13 mouse cellular contexts compared by ENCODE assay signal in the genomic region with DNA sequence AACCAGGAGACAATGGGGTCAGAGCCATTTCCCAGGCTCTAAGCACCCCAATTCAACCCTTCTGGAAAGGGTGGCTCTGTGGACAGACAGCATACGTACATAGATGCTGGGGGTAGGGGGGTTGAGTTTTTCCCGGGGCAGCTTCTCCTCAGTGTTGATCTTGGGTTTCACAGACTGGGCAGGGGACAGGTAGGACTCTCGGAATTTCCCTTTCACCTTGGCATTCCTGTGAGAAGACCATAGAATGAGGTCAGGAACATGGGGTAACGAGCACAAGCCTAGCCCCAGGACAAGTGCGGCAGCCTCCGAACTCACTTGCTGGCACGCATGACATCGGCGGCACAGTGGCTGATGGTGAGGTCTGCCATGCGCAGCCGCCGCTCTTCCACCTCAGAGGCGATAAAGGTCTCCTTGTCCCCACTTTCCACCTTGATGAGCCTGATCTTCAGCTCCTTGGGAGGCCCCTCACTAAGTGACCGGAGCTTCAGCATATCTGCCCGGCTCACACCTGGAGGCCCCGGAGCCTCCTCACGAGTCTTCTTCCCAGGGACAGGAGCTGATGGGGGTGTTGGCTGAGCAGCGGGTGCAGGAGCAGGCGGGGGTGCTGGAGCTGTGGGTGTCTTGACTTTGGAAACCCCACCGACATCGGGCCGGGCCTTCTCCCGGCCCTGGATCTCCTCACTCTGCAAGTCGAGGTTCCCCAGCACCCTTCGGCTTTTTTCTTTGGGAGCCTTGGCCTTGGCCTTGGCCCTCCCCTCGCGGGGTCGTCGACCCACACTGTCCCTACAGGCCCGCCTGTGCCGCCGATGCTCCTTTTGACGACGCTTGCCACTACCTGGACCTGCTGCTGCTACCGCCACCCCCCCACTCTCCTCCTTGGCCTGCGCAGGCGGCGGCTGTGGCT. TPM values are rescaled to one million over a fixed set of nuclear protein-coding genes. Genes with fewer than 3 reads are reported as not detected.
DNase-seq lines count a peak whose midpoint lies in the region; ATAC-seq lines count a peak whose summit lies in the region.
"Had no signal": no experiment of that assay in that cellular context is flagged by ENCODE, and none has a peak within 500 bp of the region (broad histone marks: within the 10 kb centered on the region; RNA-seq: fewer than 3 reads in every experiment).

No protein-coding gene starts in this region.

- no peak overlapping the region for H3K4me3 ChIP-seq in kidney, embryonic 16.5 days (ENCODE audit: low read length)
- H3K4me3 ChIP-seq: heart, embryonic 15.5 days had no signal

- no peak for ATAC-seq in cerebellum, adult (ENCODE audit: insufficient number of reproducible peaks, low FRiP score, low TSS enrichment)
- no peak for ATAC-seq in kidney, embryonic 16.5 days (ENCODE audit: low FRiP score, low TSS enrichment)

- peak; percentile 21 for DNase-seq in cerebellum, adult 11 months
- DNase-seq in kidney, postnatal 10 days, result peak; percentile 42
- DNase-seq in thymus, postnatal 14 days, result peak; percentile 18
- DNase-seq in thymus, postnatal 25 days, result no peak
- DNase-seq in testis, postnatal 14 days (ENCODE audit: low spot score), result peak; percentile 36
- no peak for DNase-seq in retina, postnatal 1 day
- DNase-seq: left cerebral cortex, postnatal 4 days; lung, postnatal 36 days had no signal

- H3K4me1 ChIP-seq in kidney, embryonic 16.5 days (ENCODE audit: insufficient read depth, low read length), result peaks cover 20% of the 10 kb centered on the region

- no peak overlapping the region for H3K4me2 ChIP-seq in kidney, embryonic 16.5 days (replicated peaks; ENCODE audit: low read depth, low read length)
- H3K4me2 ChIP-seq: heart, embryonic 15.5 days had no signal

- 91% methylated on average over 38 of the region's 38 CpGs for WGBS in kidney, embryonic 16.5 days

- H3K36me3 ChIP-seq in kidney, embryonic 16.5 days (ENCODE audit: insufficient read depth, low read length), result peaks cover 72% of the 10 kb centered on the region

- no peak overlapping the region for H3K27ac ChIP-seq in kidney, embryonic 16.5 days (ENCODE audit: low read length)
- H3K27ac ChIP-seq: heart, embryonic 15.5 days; kidney, postnatal 0 days; liver, embryonic 14.5 days had no signal

- H3K27me3 ChIP-seq in kidney, embryonic 16.5 days (ENCODE audit: insufficient read depth, low read length), result no peaks in the 10 kb centered on the region
- H3K27me3 ChIP-seq: heart, embryonic 15.5 days had no signal

- no peak overlapping the region for H3K9ac ChIP-seq in kidney, embryonic 16.5 days (replicated peaks; ENCODE audit: low read length)
- H3K9ac ChIP-seq: heart, embryonic 15.5 days; liver, embryonic 14.5 days had no signal

- no peaks in the 10 kb centered on the region for H3K9me3 ChIP-seq in kidney, embryonic 16.5 days (ENCODE audit: low read length)
- H3K9me3 ChIP-seq: heart, embryonic 15.5 days had no signal

RNA-seq across cellular contexts. Expression of gene Tmem88, which starts 5.9 kb away (rescaled TPM):
- polyA plus RNA-seq in kidney, embryonic 16.5 days (2015; fragmentation: Nextera tagmentation; extraction: Ambion mirVana), result 46.5 and 47.7 TPM in 2 replicates

RNA-seq across cellular contexts. Expression of gene Cyb5d1, which starts 8.5 kb away (rescaled TPM):
- polyA plus RNA-seq in kidney, embryonic 16.5 days (2015; fragmentation: Nextera tagmentation; extraction: Ambion mirVana), result 34.0 and 37.3 TPM in 2 replicates

RNA-seq across cellular contexts. Expression of gene Naa38, which starts 8.7 kb away (rescaled TPM):
- polyA plus RNA-seq in kidney, embryonic 16.5 days (2015; fragmentation: Nextera tagmentation; extraction: Ambion mirVana), result 142 and 150 TPM in 2 replicates

RNA-seq across cellular contexts. Expression of gene Kdm6b, which starts 9.5 kb away (rescaled TPM):
- 26.0 and 31.3 TPM in 2 replicates for polyA plus RNA-seq in kidney, embryonic 16.5 days (2015; fragmentation: Nextera tagmentation; extraction: Ambion mirVana)

RNA-seq across cellular contexts. Expression of gene Chd3, which starts 34.7 kb away (rescaled TPM):
- 58.6 and 67.2 TPM in 2 replicates for polyA plus RNA-seq in kidney, embryonic 16.5 days (2015; fragmentation: Nextera tagmentation; extraction: Ambion mirVana)

Comparison
In these comparisons a context has a peak if more than half of its experiments do, and no peak if none do; other contexts are left out.
1. DNase-seq: peak in cerebellum, adult 11 months (single experiment), kidney, postnatal 10 days (single experiment), thymus, postnatal 14 days (single experiment) and testis, postnatal 14 days (single experiment); none in thymus, postnatal 25 days (single experiment) and retina, postnatal 1 day (single experiment).